Mouse (Mus musculus): Measurements from ENCODE around the gene Cdc42se2. TPM values are rescaled to one million over a fixed set of nuclear protein-coding genes. Genes with fewer than 3 reads are reported as not detected.

Gene Cdc42se2
- polyA plus RNA-seq, 1 experiment from 2014 or later, result 56.3 TPM

GRCm38 (mm10) chr11:54712849-54713248, 74.6 kb downstream of the Cdc42se2 start:
- WGBS, result 54% methylated on average over 2 of the region's 2 CpGs

DNA sequence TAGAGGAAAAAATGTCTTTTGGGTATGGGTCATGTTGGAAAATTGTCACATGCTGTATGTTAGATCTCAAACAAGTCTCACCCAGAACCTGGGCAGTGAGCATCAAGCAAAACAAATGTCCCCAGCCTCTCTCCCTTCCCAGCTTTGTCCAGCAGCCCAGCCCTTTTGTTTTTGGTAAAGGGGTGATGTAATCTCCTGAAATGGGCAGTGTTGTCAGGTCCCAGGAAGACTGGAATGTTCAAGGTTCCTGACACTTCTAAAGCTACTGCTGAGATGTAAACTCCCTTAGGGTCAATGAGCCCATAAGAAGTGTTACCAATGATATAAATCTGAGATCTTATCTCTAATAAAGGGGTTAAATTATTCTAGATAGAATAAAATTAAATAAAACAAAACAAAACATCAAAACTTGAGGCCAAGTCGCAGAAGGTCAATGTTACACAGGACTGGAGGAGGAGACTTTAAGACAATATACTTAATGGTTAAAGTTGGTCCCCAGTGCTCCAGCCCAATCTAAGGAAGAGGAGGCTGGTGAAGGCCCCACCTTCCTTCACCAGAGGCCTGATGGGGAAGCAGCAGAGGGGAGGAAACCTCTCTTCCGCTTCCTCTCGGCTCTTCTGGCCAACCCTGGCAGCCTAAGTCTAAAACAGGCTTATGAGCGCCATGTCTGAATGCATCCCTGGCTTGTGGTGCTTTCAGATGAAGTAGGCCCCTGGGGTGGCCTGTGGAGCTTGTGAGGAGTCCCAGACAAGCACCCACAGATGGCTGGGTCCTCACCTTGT, 76.8 kb downstream of the Cdc42se2 start:
- Histone ChIP-seq H3K9me3 (ENCODE audit: low read length) (no peaks in the 10 kb centered on the region), H3K4me2 (replicated peaks; ENCODE audit: low read depth, low read length) (no peak overlapping the region), H3K4me1 (ENCODE audit: insufficient read depth, low read depth, low read length) (no peaks in the 10 kb centered on the region), H3K9ac (replicated peaks; ENCODE audit: low read depth) (no peak overlapping the region), H3K27me3 (replicated peaks; ENCODE audit: insufficient read depth, low read length) (no peaks in the 10 kb centered on the region), H3K36me3 (ENCODE audit: insufficient read depth, low read length) (no peaks in the 10 kb centered on the region), H3K4me3 (ENCODE audit: low read depth, low read length) (no peak overlapping the region), H3K27ac (ENCODE audit: low read length) (no peak overlapping the region)
- TF ChIP-seq CTCF (IDR thresholded peaks at IDR 0.05), result no peak
- TF ChIP-seq EP300 (IDR thresholded peaks at IDR 0.05), result no peak
- ATAC-seq (no peak), DNase-seq (ENCODE audit: low spot score) (peak; percentile 23)
- WGBS, result 77% methylated on average over 4 of the region's 4 CpGs

More at GRCm38 (mm10) chr11:54712849-54713248, 74.6 kb downstream of the Cdc42se2 start:
- Histone ChIP-seq H3K9ac (replicated peaks; ENCODE audit: low read depth) (no peak overlapping the region), H3K9me3 (ENCODE audit: low read length) (no peaks in the 10 kb centered on the region), H3K4me2 (replicated peaks; ENCODE audit: low read depth, low read length) (no peak overlapping the region), H3K27ac (ENCODE audit: low read length) (no peak overlapping the region), H3K27me3 (replicated peaks; ENCODE audit: insufficient read depth, low read length) (no peaks in the 10 kb centered on the region), H3K36me3 (ENCODE audit: insufficient read depth, low read length) (peaks cover 14% of the 10 kb centered on the region), H3K4me3 (ENCODE audit: low read depth, low read length) (no peak overlapping the region), H3K4me1 (ENCODE audit: insufficient read depth, low read depth, low read length) (no peaks in the 10 kb centered on the region)
- no peak for TF ChIP-seq CTCF (IDR thresholded peaks at IDR 0.05)
- no peak for TF ChIP-seq EP300 (IDR thresholded peaks at IDR 0.05)
- DNase-seq (ENCODE audit: low spot score) (no peak), ATAC-seq (no peak)

DNA sequence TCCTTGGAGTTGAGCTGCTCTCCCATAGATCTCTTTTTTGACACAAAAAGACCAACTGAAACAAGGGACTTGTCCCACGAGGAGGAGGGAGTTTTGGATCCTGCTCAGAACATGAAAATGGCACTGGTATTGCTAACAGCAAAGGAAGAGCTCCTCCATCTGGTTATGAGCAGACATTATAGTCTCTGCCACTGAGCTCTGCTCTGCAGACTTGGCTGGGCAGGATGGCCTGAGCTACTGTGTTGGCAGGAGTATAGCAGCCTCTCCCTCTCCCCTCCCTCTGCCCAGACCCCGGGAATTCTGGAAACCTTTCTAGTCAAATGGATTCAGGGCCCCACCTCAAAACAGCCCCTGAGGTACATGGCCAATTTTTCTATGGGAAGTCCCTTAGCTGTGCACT, 77.8 kb downstream of the Cdc42se2 start:
- no peak for ATAC-seq
- TF ChIP-seq EP300 (IDR thresholded peaks at IDR 0.05) (no peak), CTCF (IDR thresholded peaks at IDR 0.05) (peak; percentile 4; the same call in 1 of the 2 replicates)
- 50% methylated on average over 2 of the region's 2 CpGs for WGBS

GRCm38 (mm10) chr11:54708153-54708552, 79.3 kb downstream of the Cdc42se2 start:
- no peaks in the 10 kb centered on the region for H3K9me3 ChIP-seq (ENCODE audit: low read length)
- H3K27me3 ChIP-seq (replicated peaks; ENCODE audit: insufficient read depth, low read length), result no peaks in the 10 kb centered on the region
- WGBS, result 94% methylated on average over 2 of the region's 2 CpGs
- DNase-seq (ENCODE audit: low spot score) (no peak), ATAC-seq (no peak)
- H3K9ac ChIP-seq (replicated peaks; ENCODE audit: low read depth), result no peak overlapping the region
- no peaks in the 10 kb centered on the region for H3K4me1 ChIP-seq (ENCODE audit: insufficient read depth, low read depth, low read length)
- no peak overlapping the region for H3K4me2 ChIP-seq (replicated peaks; ENCODE audit: low read depth, low read length)
- no peaks in the 10 kb centered on the region for H3K36me3 ChIP-seq (ENCODE audit: insufficient read depth, low read length)
- no peak overlapping the region for H3K4me3 ChIP-seq (ENCODE audit: low read depth, low read length)
- TF ChIP-seq EP300 (IDR thresholded peaks at IDR 0.05) (no peak), CTCF (IDR thresholded peaks at IDR 0.05) (no peak)
- H3K27ac ChIP-seq (ENCODE audit: low read length), result no peak overlapping the region

More for the DNA sequence above, 77.8 kb downstream of the Cdc42se2 start:
- Histone ChIP-seq H3K9me3 (ENCODE audit: low read length) (no peaks in the 10 kb centered on the region), H3K4me2 (replicated peaks; ENCODE audit: low read depth, low read length) (no peak overlapping the region), H3K27me3 (replicated peaks; ENCODE audit: insufficient read depth, low read length) (no peaks in the 10 kb centered on the region), H3K4me3 (ENCODE audit: low read depth, low read length) (no peak overlapping the region), H3K36me3 (ENCODE audit: insufficient read depth, low read length) (no peaks in the 10 kb centered on the region), H3K9ac (replicated peaks; ENCODE audit: low read depth) (no peak overlapping the region), H3K4me1 (ENCODE audit: insufficient read depth, low read depth, low read length) (no peaks in the 10 kb centered on the region), H3K27ac (ENCODE audit: low read length) (no peak overlapping the region)
- no peak for DNase-seq (ENCODE audit: low spot score)

DNA sequence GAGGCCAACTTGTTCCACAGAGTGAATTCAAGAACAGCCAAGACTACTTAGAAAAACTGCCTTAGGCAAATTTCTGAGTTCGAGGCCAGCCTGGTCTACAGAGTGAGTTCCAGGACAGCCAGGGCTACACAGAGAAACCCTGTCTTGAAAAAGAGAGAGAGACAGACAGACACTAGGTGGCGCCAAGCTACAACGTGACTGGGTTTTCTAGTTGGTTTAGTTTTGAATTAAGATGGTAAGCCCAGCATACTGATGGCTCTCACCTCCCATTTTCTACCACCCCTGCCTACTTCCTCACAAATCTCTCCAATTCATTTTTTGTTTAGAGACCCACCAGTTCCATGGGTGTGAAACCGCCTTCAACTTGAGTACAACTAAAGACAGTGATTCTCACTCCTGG, 84.2 kb downstream of the Cdc42se2 start:
- H3K27me3 ChIP-seq (replicated peaks; ENCODE audit: insufficient read depth, low read length), result no peaks in the 10 kb centered on the region
- H3K4me3 ChIP-seq (ENCODE audit: low read depth, low read length), result no peak overlapping the region
- DNase-seq (ENCODE audit: low spot score) (peak; percentile 78), ATAC-seq (peak; percentile 59)
- TF ChIP-seq EP300 (IDR thresholded peaks at IDR 0.05), result 0 out of 2 replicates have a peak, but pooled peaks have one; percentile 21
- peak; percentile 86 for TF ChIP-seq CTCF (IDR thresholded peaks at IDR 0.05)
- 31% methylated on average over 4 of the region's 4 CpGs for WGBS
- H3K4me2 ChIP-seq (replicated peaks; ENCODE audit: low read depth, low read length), result no peak overlapping the region
- no peaks in the 10 kb centered on the region for H3K4me1 ChIP-seq (ENCODE audit: insufficient read depth, low read depth, low read length)
- no peaks in the 10 kb centered on the region for H3K9me3 ChIP-seq (ENCODE audit: low read length)
- no peak overlapping the region for H3K27ac ChIP-seq (ENCODE audit: low read length)
- no peak overlapping the region for H3K9ac ChIP-seq (replicated peaks; ENCODE audit: low read depth)
- H3K36me3 ChIP-seq (ENCODE audit: insufficient read depth, low read length), result no peaks in the 10 kb centered on the region

- H3K27ac ChIP-seq (ENCODE audit: low read length), result no peak overlapping the region
- no peak overlapping the region for H3K4me3 ChIP-seq (ENCODE audit: low read depth, low read length)
- H3K9ac ChIP-seq (replicated peaks; ENCODE audit: low read depth), result no peak overlapping the region
- peaks cover 1% of the 10 kb centered on the region; the same call in 1 of the 2 replicates for H3K36me3 ChIP-seq (ENCODE audit: insufficient read depth, low read length)
- no peak overlapping the region for H3K4me2 ChIP-seq (replicated peaks; ENCODE audit: low read depth, low read length)
- no peaks in the 10 kb centered on the region for H3K27me3 ChIP-seq (replicated peaks; ENCODE audit: insufficient read depth, low read length)
- H3K4me1 ChIP-seq (ENCODE audit: insufficient read depth, low read depth, low read length), result no peaks in the 10 kb centered on the region
- no peak for TF ChIP-seq EP300 (IDR thresholded peaks at IDR 0.05)
- TF ChIP-seq CTCF (IDR thresholded peaks at IDR 0.05), result no peak
- WGBS, result 71% methylated on average over 8 of the region's 8 CpGs
- DNase-seq (ENCODE audit: low spot score), result no peak
- ATAC-seq, result no peak
- no peaks in the 10 kb centered on the region for H3K9me3 ChIP-seq (ENCODE audit: low read length)
These were observed 85.6 kb downstream of the Cdc42se2 start for GRCm38 (mm10) chr11:54701848-54702247.
